8 mouse cellular contexts compared by ENCODE assay signal in the genomic region with DNA sequence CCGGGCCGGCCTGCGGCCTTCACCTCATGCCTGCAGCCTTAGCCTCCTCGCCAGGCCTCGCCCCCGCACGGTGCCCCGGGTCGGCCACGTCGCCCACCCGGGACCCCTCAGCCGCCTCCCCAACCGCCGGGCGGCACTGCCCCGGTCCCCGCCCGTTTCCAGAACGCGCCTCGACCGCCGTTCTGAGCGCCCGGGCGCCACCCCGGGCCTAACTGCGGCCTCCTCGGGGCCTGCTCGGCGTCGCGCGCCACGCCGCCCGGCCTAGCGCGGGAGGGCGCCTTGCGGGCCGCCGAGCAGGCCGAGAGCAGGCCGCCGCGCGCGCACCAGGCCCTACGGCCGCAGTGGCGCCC. TPM values are rescaled to one million over a fixed set of nuclear protein-coding genes. Genes with fewer than 3 reads are reported as not detected.
A peak's percentile ranks its signal among the peaks of the same experiment; 100 is the strongest.
DNase-seq lines count a peak whose midpoint lies in the region; ATAC-seq and TF ChIP-seq lines count a peak whose summit lies in the region.

No protein-coding gene starts in this region.

- 31% methylated on average over 43 of the region's 53 CpGs for WGBS in heart, embryonic 12.5 days
- 16% methylated on average over 5 of the region's 53 CpGs for WGBS in embryonic facial prominence, embryonic 14.5 days
- 29% methylated on average over 46 of the region's 53 CpGs for WGBS in limb, embryonic 13.5 days
- 25% methylated on average over 9 of the region's 53 CpGs for WGBS in stomach, postnatal 0 days

- no peak for DNase-seq in heart, postnatal 25 days (ENCODE audit: low spot score)
- DNase-seq in embryonic facial prominence, embryonic 14.5 days (ENCODE audit: low spot score), result no peak
- DNase-seq in stomach, postnatal 0 days (ENCODE audit: low spot score), result no peak
- no peak for DNase-seq in MN1 (ENCODE audit: low spot score)
- DNase-seq in B cell, adult 2 months, result no peak

- H3K9me3 ChIP-seq in heart, embryonic 12.5 days (replicated peaks), result peaks cover 6% of the 10 kb centered on the region; the same call in 1 of the 2 replicates
- no peaks in the 10 kb centered on the region for H3K9me3 ChIP-seq in embryonic facial prominence, embryonic 14.5 days (ENCODE audit: control insufficient read depth, low read length)
- no peaks in the 10 kb centered on the region for H3K9me3 ChIP-seq in limb, embryonic 13.5 days
- H3K9me3 ChIP-seq in stomach, postnatal 0 days (ENCODE audit: control insufficient read depth, low read length), result no peaks in the 10 kb centered on the region

- peak; percentile 68; the same call in 1 of the 2 replicates for ATAC-seq in heart, embryonic 12.5 days (ENCODE audit: insufficient number of reproducible peaks, low FRiP score)
- ATAC-seq in embryonic facial prominence, embryonic 14.5 days (ENCODE audit: low read depth), result peak; percentile 65
- ATAC-seq in limb, embryonic 13.5 days (ENCODE audit: low FRiP score, low read depth), result peak; percentile 35
- ATAC-seq in stomach, postnatal 0 days (ENCODE audit: low FRiP score, low TSS enrichment), result peak; percentile 63

- H3ac ChIP-seq in C2C12 (ENCODE audit: control insufficient read depth, insufficient read length, low read depth), result peak overlapping the region; percentile 97

- no peak for TF ChIP-seq CTCF in C2C12 (IDR thresholded peaks at IDR 0.05; ENCODE audit: control insufficient read depth, insufficient read depth, insufficient read length)
- no peak for TF ChIP-seq CTCF in stomach, postnatal 0 days (IDR thresholded peaks at IDR 0.05; ENCODE audit: low read depth)

- peak overlapping the region; percentile 99 for H3K27ac ChIP-seq in heart, embryonic 12.5 days (ENCODE audit: poor library complexity, severe bottlenecking)
- peak overlapping the region; percentile 99 for H3K27ac ChIP-seq in embryonic facial prominence, embryonic 14.5 days (replicated peaks; ENCODE audit: low read depth, low read length)
- H3K27ac ChIP-seq in limb, embryonic 13.5 days, result peak overlapping the region; percentile 99
- peak overlapping the region; percentile 99 for H3K27ac ChIP-seq in stomach, postnatal 0 days (replicated peaks)

- H3K4me2 ChIP-seq in heart, embryonic 12.5 days, result peak overlapping the region; percentile 69
- H3K4me2 ChIP-seq in embryonic facial prominence, embryonic 14.5 days (ENCODE audit: low read depth, low read length), result peak overlapping the region; percentile 48; the same call in 1 of the 2 replicates
- peak overlapping the region; percentile 52 for H3K4me2 ChIP-seq in limb, embryonic 13.5 days (replicated peaks)
- peak overlapping the region; percentile 35 for H3K4me2 ChIP-seq in stomach, postnatal 0 days (replicated peaks; ENCODE audit: low read depth)

- peaks cover 43% of the 10 kb centered on the region for H3K79me3 ChIP-seq in C2C12 (ENCODE audit: low read depth)

- H3K9ac ChIP-seq in heart, embryonic 12.5 days, result peak overlapping the region; percentile 93
- peak overlapping the region; percentile 96 for H3K9ac ChIP-seq in embryonic facial prominence, embryonic 14.5 days (ENCODE audit: low read depth, low read length)
- peak overlapping the region; percentile 93 for H3K9ac ChIP-seq in limb, embryonic 13.5 days
- peak overlapping the region; percentile 94 for H3K9ac ChIP-seq in stomach, postnatal 0 days (ENCODE audit: low read length)

- intact Hi-C loops in heart, postnatal 25 days (cut with DNase I), result loop anchor here (2.0 to 5.0 kb wide), 2 partner anchors 54 to 75 kb away; no protein-coding TSS in a partner anchor

- peaks cover 45% of the 10 kb centered on the region for H3K27me3 ChIP-seq in heart, embryonic 12.5 days (replicated peaks)
- no peaks in the 10 kb centered on the region for H3K27me3 ChIP-seq in C2C12 (ENCODE audit: control insufficient read depth, insufficient read depth, insufficient read length)
- H3K27me3 ChIP-seq in embryonic facial prominence, embryonic 14.5 days (replicated peaks; ENCODE audit: control insufficient read depth, insufficient read depth, low read length), result peaks cover 26% of the 10 kb centered on the region
- H3K27me3 ChIP-seq in limb, embryonic 13.5 days, result peaks cover 47% of the 10 kb centered on the region
- H3K27me3 ChIP-seq in stomach, postnatal 0 days (ENCODE audit: control insufficient read depth, insufficient read depth, low read length), result no peaks in the 10 kb centered on the region

- 0 out of 2 replicates have a peak, but pooled peaks cover 3% of the 10 kb centered on the region for H3K4me1 ChIP-seq in heart, embryonic 12.5 days (replicated peaks)
- no peaks in the 10 kb centered on the region for H3K4me1 ChIP-seq in embryonic facial prominence, embryonic 14.5 days (ENCODE audit: control insufficient read depth, insufficient read depth, low read length)
- peaks cover 5% of the 10 kb centered on the region for H3K4me1 ChIP-seq in limb, embryonic 13.5 days
- H3K4me1 ChIP-seq in stomach, postnatal 0 days (replicated peaks; ENCODE audit: control insufficient read depth, insufficient read depth), result no peaks in the 10 kb centered on the region

- peak overlapping the region; percentile 78 for H3K4me3 ChIP-seq in heart, embryonic 12.5 days
- H3K4me3 ChIP-seq in C2C12 (ENCODE audit: insufficient read depth, poor library complexity, severe bottlenecking), result peak overlapping the region; percentile 52
- H3K4me3 ChIP-seq in embryonic facial prominence, embryonic 14.5 days (ENCODE audit: low read depth, low read length), result peak overlapping the region; percentile 62
- H3K4me3 ChIP-seq in limb, embryonic 13.5 days, result peak overlapping the region; percentile 60
- H3K4me3 ChIP-seq in stomach, postnatal 0 days (ENCODE audit: low read depth, low read length), result peak overlapping the region; percentile 59

- no peaks in the 10 kb centered on the region for H3K36me3 ChIP-seq in heart, embryonic 12.5 days
- H3K36me3 ChIP-seq in C2C12 (ENCODE audit: control insufficient read depth, insufficient read depth), result no peaks in the 10 kb centered on the region
- no peaks in the 10 kb centered on the region for H3K36me3 ChIP-seq in embryonic facial prominence, embryonic 14.5 days (ENCODE audit: control insufficient read depth, insufficient read depth, low read length)
- no peaks in the 10 kb centered on the region for H3K36me3 ChIP-seq in limb, embryonic 13.5 days
- no peaks in the 10 kb centered on the region for H3K36me3 ChIP-seq in stomach, postnatal 0 days (ENCODE audit: control insufficient read depth, insufficient read depth, low read length)

- TF ChIP-seq EP300 in stomach, postnatal 0 days (optimal IDR thresholded peaks at IDR 0.05), result no peak

- H3K79me2 ChIP-seq in C2C12 (ENCODE audit: control insufficient read depth, insufficient read depth), result peaks cover 44% of the 10 kb centered on the region

TF ChIP-seq in C2C12, 6 proteins besides CTCF, POLR2A, EP300 and RAD21:
- TF ChIP-seq FOSL1 (IDR thresholded peaks at IDR 0.05; ENCODE audit: insufficient read depth, low read length, poor library complexity, severe bottlenecking) (no peak), MYOG (IDR thresholded peaks at IDR 0.05; ENCODE audit: control insufficient read depth, extremely low read depth, insufficient read length) (no peak), USF1 (IDR thresholded peaks at IDR 0.05; ENCODE audit: low read depth) (no peak), MAX (IDR thresholded peaks at IDR 0.05) (no peak)

RNA-seq across cellular contexts. Expression of a gene that starts 0.8 kb away (rescaled TPM):
- 24.5 and 25.1 TPM in 2 replicates for polyA plus RNA-seq in heart, embryonic 12.5 days (2016; fragmentation: Nextera tagmentation; extraction: Ambion mirVana)
- total RNA-seq in heart, postnatal 25 days (2021), result 10 to 100 TPM; 21.5 to 25.9 TPM
- polyA plus RNA-seq in C2C12 (2012; fragmentation: generic; extraction: Trizol), result 5.3 TPM
- polyA plus RNA-seq in embryonic facial prominence, embryonic 14.5 days (2014; fragmentation: Nextera tagmentation; extraction: Ambion mirVana), result 35.7 and 37.2 TPM in 2 replicates
- polyA plus RNA-seq in limb, embryonic 13.5 days (2015; fragmentation: Nextera tagmentation; extraction: Ambion mirVana), result 34.0 and 34.9 TPM in 2 replicates
- 11.8 and 12.7 TPM in 2 replicates for polyA plus RNA-seq in stomach, postnatal 0 days (2015; fragmentation: Nextera tagmentation; extraction: Ambion mirVana)
